ENCODE assay signal across 17 mouse cellular contexts in genomic region chr10:4586691-4587090, GRCm38 (mm10). TPM values are rescaled to one million over a fixed set of nuclear protein-coding genes. Genes with fewer than 3 reads are reported as not detected.
DNase-seq lines count a peak whose midpoint lies in the region; ATAC-seq and TF ChIP-seq lines count a peak whose summit lies in the region.
"Had no signal": no experiment of that assay in that cellular context is flagged by ENCODE, and none has a peak within 500 bp of the region (broad histone marks: within the 10 kb centered on the region; RNA-seq: fewer than 3 reads in every experiment).

No protein-coding gene starts in this region.

- H3K4me3 ChIP-seq in liver, adult 2 months (ENCODE audit: insufficient read depth, low read depth, low read length), result no peak overlapping the region
- H3K4me3 ChIP-seq in liver, embryonic 12.5 days, result no peak overlapping the region
- H3K4me3 ChIP-seq: embryonic facial prominence, embryonic 13.5 days; forebrain, embryonic 12.5 days; heart, embryonic 12.5 days; hindbrain, embryonic 10.5 days; intestine, embryonic 15.5 days had no signal

- H3K9ac ChIP-seq in liver, adult 2 months (ENCODE audit: low read depth, low read length), result no peak overlapping the region
- no peak overlapping the region for H3K9ac ChIP-seq in liver, embryonic 12.5 days
- H3K9ac ChIP-seq: embryonic facial prominence, embryonic 13.5 days; forebrain, embryonic 12.5 days; heart, embryonic 12.5 days; hindbrain, embryonic 14.5 days; intestine, embryonic 15.5 days had no signal

- 43% methylated on average over 6 of the region's 6 CpGs for WGBS in liver, adult 2 months
- 69% methylated on average over 6 of the region's 6 CpGs for WGBS in liver, embryonic 12.5 days (ENCODE audit: insufficient replicate concordance)

- H3K4me1 ChIP-seq in liver, adult 2 months (ENCODE audit: control insufficient read depth, insufficient read depth, low read length), result peaks cover 9% of the 10 kb centered on the region; the same call in 1 of the 2 replicates
- no peaks in the 10 kb centered on the region for H3K4me1 ChIP-seq in liver, embryonic 12.5 days
- H3K4me1 ChIP-seq: embryonic facial prominence, embryonic 13.5 days; forebrain, embryonic 12.5 days; heart, embryonic 12.5 days; hindbrain, embryonic 10.5 days; intestine, embryonic 15.5 days had no signal

- no peaks in the 10 kb centered on the region for H3K36me3 ChIP-seq in liver, adult 2 months (ENCODE audit: control insufficient read depth, insufficient read depth, low read length)
- no peaks in the 10 kb centered on the region for H3K36me3 ChIP-seq in liver, embryonic 12.5 days
- H3K36me3 ChIP-seq: embryonic facial prominence, embryonic 13.5 days; forebrain, embryonic 12.5 days; heart, embryonic 12.5 days; hindbrain, embryonic 10.5 days; intestine, embryonic 15.5 days had no signal

- no peaks in the 10 kb centered on the region for H3K9me3 ChIP-seq in liver, embryonic 12.5 days (replicated peaks)
- H3K9me3 ChIP-seq: embryonic facial prominence, embryonic 13.5 days; forebrain, embryonic 12.5 days; heart, embryonic 12.5 days; hindbrain, embryonic 10.5 days; intestine, embryonic 15.5 days had no signal

- no peak for ATAC-seq in liver, embryonic 12.5 days
- ATAC-seq: forebrain, embryonic 16.5 days; intestine, embryonic 15.5 days had no signal

- H3K79me2 ChIP-seq in liver, adult 2 months (ENCODE audit: control insufficient read depth, insufficient read depth, low read length), result no peaks in the 10 kb centered on the region

- no peak for TF ChIP-seq POLR2A in liver, adult 2 months (IDR thresholded peaks at IDR 0.05; ENCODE audit: extremely low read depth, insufficient read depth, low read length)

- no peak overlapping the region; the same call in 1 of the 2 replicates for H3K27ac ChIP-seq in liver, adult 2 months (replicated peaks; ENCODE audit: insufficient read depth, low read depth, low read length)
- no peak overlapping the region for H3K27ac ChIP-seq in liver, embryonic 12.5 days
- H3K27ac ChIP-seq: embryonic facial prominence, embryonic 13.5 days; forebrain, embryonic 12.5 days; hindbrain, embryonic 10.5 days; hindbrain, embryonic 14.5 days; intestine, embryonic 15.5 days had no signal

- no peaks in the 10 kb centered on the region for H3K27me3 ChIP-seq in liver, adult 2 months (ENCODE audit: control insufficient read depth, insufficient read depth, low read length)
- H3K27me3 ChIP-seq in liver, embryonic 12.5 days (replicated peaks), result no peaks in the 10 kb centered on the region
- H3K27me3 ChIP-seq: embryonic facial prominence, embryonic 13.5 days; forebrain, embryonic 12.5 days; heart, embryonic 12.5 days; intestine, embryonic 15.5 days had no signal

- no peak for TF ChIP-seq CTCF in liver, adult 2 months (IDR thresholded peaks at IDR 0.05; ENCODE audit: low read depth, low read length)

- peak; percentile 71 for DNase-seq in adrenal gland, adult 2 months
- no peak for DNase-seq in adrenal gland, postnatal 4 days (ENCODE audit: low spot score in 2 of 2)
- peak; percentile 97 for DNase-seq in liver, adult 2 months (ENCODE audit: extremely low read depth, low read depth, low spot score)
- DNase-seq in adrenal gland, postnatal 10 days, result peak; percentile 18
- DNase-seq in spleen, adult 12 weeks (ENCODE audit: low spot score), result no peak
- no peak for DNase-seq in cerebellum, adult 18-20 months
- DNase-seq: cerebellum, adult 9-10 months; cerebellum, postnatal 25 days; gastrocnemius, postnatal 10 days had no signal

- no peak overlapping the region for H3K4me2 ChIP-seq in liver, embryonic 12.5 days
- H3K4me2 ChIP-seq: embryonic facial prominence, embryonic 13.5 days; forebrain, embryonic 12.5 days; heart, embryonic 12.5 days; hindbrain, embryonic 14.5 days; intestine, embryonic 15.5 days had no signal

RNA-seq across cellular contexts. Expression of gene Esr1, which starts 24.7 kb away (rescaled TPM):
- 10 to 100 TPM; 17.3 to 31.9 TPM for total RNA-seq in adrenal gland, adult 2 months (2021)
- 15.3 and 22.1 TPM in 2 replicates for polyA plus RNA-seq in adrenal gland, adult 2 months (2012; rRNA removed)
- 10 to 100 TPM in 1 of 2 experiments, 1 to 10 TPM in 1; 9.5 to 11.0 TPM for total RNA-seq in adrenal gland, postnatal 4 days (2021)
- total RNA-seq in liver, adult 2 months (2014; rRNA removed), result 30.3 and 36.3 TPM in 2 replicates
- 12.2 and 18.8 TPM in 2 replicates for polyA plus RNA-seq in liver, adult 2 months (2012; rRNA removed)
- polyA plus RNA-seq in liver, embryonic 12.5 days (2016; fragmentation: Nextera tagmentation; extraction: Ambion mirVana), result 0.01 and 0.10 TPM in 2 replicates
- 10 to 100 TPM; 16.2 to 24.5 TPM for total RNA-seq in adrenal gland, postnatal 10 days (2021)

Comparison
In these comparisons a context has a peak if more than half of its experiments do, and no peak if none do; other contexts are left out.
1. DNase-seq: peak in adrenal gland, adult 2 months (single experiment), liver, adult 2 months (single experiment) and adrenal gland, postnatal 10 days (single experiment); none in adrenal gland, postnatal 4 days (0 of 2), spleen, adult 12 weeks (single experiment) and cerebellum, adult 18-20 months (0 of 2).